28 mouse cellular contexts compared by ENCODE assay signal in the genomic region with DNA sequence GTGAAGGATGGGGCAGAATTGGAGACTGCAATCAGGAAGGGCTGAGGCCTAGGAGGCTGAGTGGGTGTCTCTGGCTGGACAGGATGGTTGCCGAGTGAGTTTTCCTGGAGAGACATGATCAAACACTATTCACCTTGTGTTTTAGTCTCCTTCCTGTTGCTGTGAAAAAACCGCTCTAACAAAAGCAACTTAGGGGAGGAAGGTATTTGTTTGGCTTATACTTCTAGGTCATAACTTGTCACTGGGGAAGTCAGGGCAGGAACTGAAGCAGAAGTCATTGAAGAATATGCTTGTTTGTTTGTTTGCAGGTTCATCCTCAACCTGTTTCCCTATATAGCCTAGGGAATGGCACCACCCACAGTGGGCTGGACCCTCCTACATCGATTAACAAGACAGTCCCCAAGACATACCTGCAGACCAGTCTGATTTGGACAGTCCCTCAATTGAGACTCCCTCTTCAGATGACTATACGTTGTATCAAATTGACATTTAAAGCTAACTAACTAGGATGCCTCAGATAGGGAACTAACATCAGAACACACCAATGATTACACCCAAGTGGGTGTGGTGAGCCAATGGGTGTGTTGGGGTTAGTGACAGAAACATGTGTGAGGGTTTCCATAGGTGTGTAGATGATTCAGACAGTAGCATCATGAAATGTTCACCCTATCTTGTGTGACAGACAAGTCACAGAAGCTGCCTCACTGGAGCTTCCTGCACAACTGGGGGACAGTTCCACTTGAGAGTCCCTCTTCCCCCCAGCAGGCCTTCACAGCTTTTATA. TPM values are rescaled to one million over a fixed set of nuclear protein-coding genes. Genes with fewer than 3 reads are reported as not detected.
A peak's percentile ranks its signal among the peaks of the same experiment; 100 is the strongest.
DNase-seq lines count a peak whose midpoint lies in the region; ATAC-seq and TF ChIP-seq lines count a peak whose summit lies in the region.
"Had no signal": no experiment of that assay in that cellular context is flagged by ENCODE, and none has a peak within 500 bp of the region (broad histone marks: within the 10 kb centered on the region; RNA-seq: fewer than 3 reads in every experiment).

No protein-coding gene starts in this region.

- no peak overlapping the region for H3K4me2 ChIP-seq in liver, embryonic 14.5 days (ENCODE audit: low read depth)
- H3K4me2 ChIP-seq in stomach, postnatal 0 days (replicated peaks; ENCODE audit: low read depth), result no peak overlapping the region
- H3K4me2 ChIP-seq: embryonic facial prominence, embryonic 13.5 days; hindbrain, embryonic 13.5 days; limb, embryonic 13.5 days; lung, embryonic 15.5 days; midbrain, embryonic 12.5 days; neural tube, embryonic 13.5 days had no signal

- 0 out of 2 replicates have a peak, but pooled peaks cover 2% of the 10 kb centered on the region for H3K36me3 ChIP-seq in heart, adult 2 months (ENCODE audit: control insufficient read depth, insufficient read depth, low read length)
- H3K36me3 ChIP-seq in liver, embryonic 14.5 days (replicated peaks; ENCODE audit: control insufficient read depth, insufficient read depth, low read depth), result no peaks in the 10 kb centered on the region
- no peaks in the 10 kb centered on the region for H3K36me3 ChIP-seq in stomach, postnatal 0 days (ENCODE audit: control insufficient read depth, insufficient read depth, low read length)
- H3K36me3 ChIP-seq: embryonic facial prominence, embryonic 13.5 days; hindbrain, embryonic 13.5 days; limb, embryonic 13.5 days; lung, embryonic 15.5 days; midbrain, embryonic 12.5 days; neural tube, embryonic 13.5 days had no signal

- DNase-seq in heart, adult 2 months, result no peak
- DNase-seq in heart, adult 11 months, result no peak
- DNase-seq in liver, embryonic 14.5 days (ENCODE audit: low read depth in 3 of 3, low spot score in 3 of 3), result no peak
- DNase-seq in liver, result no peak
- no peak for DNase-seq in stomach, postnatal 0 days (ENCODE audit: low spot score)
- no peak for DNase-seq in testis, postnatal 10 days (ENCODE audit: low spot score)
- DNase-seq: adrenal gland, postnatal 25 days; cerebellum, adult 8-10 months; cerebellum, postnatal 36 days; embryo, embryonic 11 days; forebrain, postnatal 0 days; gastrocnemius, postnatal 25 days; kidney, postnatal 4 days; retina, postnatal 1 day; thymus, postnatal 25 days had no signal

- no peak for TF ChIP-seq CTCF in heart, adult 2 months (IDR thresholded peaks at IDR 0.05)
- no peak for TF ChIP-seq CTCF in liver, embryonic 14.5 days (IDR thresholded peaks at IDR 0.05; ENCODE audit: low read depth)
- TF ChIP-seq CTCF in stomach, postnatal 0 days (IDR thresholded peaks at IDR 0.05; ENCODE audit: low read depth), result no peak

- no peak for TF ChIP-seq POLR2A in heart, adult 2 months (IDR thresholded peaks at IDR 0.05; ENCODE audit: insufficient read depth, low read depth, low read length)

- no peak overlapping the region for H3K9ac ChIP-seq in heart, adult 2 months (ENCODE audit: low read depth, low read length)
- H3K9ac ChIP-seq in liver, embryonic 14.5 days (replicated peaks), result no peak overlapping the region
- no peak overlapping the region for H3K9ac ChIP-seq in stomach, postnatal 0 days (ENCODE audit: low read length)
- H3K9ac ChIP-seq: embryonic facial prominence, embryonic 13.5 days; forebrain, postnatal 0 days; hindbrain, embryonic 13.5 days; limb, embryonic 13.5 days; lung, embryonic 15.5 days; midbrain, embryonic 12.5 days; neural tube, embryonic 13.5 days had no signal

- WGBS in heart, adult 2 months, result 63% methylated on average over 4 of the region's 4 CpGs
- 69% methylated on average over 4 of the region's 4 CpGs for WGBS in liver, embryonic 14.5 days (ENCODE audit: insufficient replicate concordance)
- WGBS in stomach, postnatal 0 days, result 72% methylated on average over 4 of the region's 4 CpGs

- H3K79me2 ChIP-seq in heart, adult 2 months (replicated peaks; ENCODE audit: control insufficient read depth, insufficient read depth, low read length), result no peaks in the 10 kb centered on the region

- H3K27me3 ChIP-seq in heart, adult 2 months (ENCODE audit: control insufficient read depth, insufficient read depth, low read length), result no peaks in the 10 kb centered on the region
- H3K27me3 ChIP-seq in liver, embryonic 14.5 days (ENCODE audit: control insufficient read depth, insufficient read depth, low read length), result no peaks in the 10 kb centered on the region
- H3K27me3 ChIP-seq in stomach, postnatal 0 days (ENCODE audit: control insufficient read depth, insufficient read depth, low read length), result no peaks in the 10 kb centered on the region
- H3K27me3 ChIP-seq: embryonic facial prominence, embryonic 13.5 days; hindbrain, embryonic 13.5 days; lung, embryonic 15.5 days; midbrain, embryonic 12.5 days; neural tube, embryonic 13.5 days had no signal

- intact Hi-C loops in heart, adult 2 months (cut with DNase I), result loop anchor here (5.0 kb wide), 1 partner anchor 35 kb away; no protein-coding TSS in a partner anchor

- peak overlapping the region; percentile 26; the same call in 1 of the 2 replicates for H3K27ac ChIP-seq in heart, adult 2 months
- no peak overlapping the region for H3K27ac ChIP-seq in liver, embryonic 14.5 days
- H3K27ac ChIP-seq in stomach, postnatal 0 days (replicated peaks), result peak overlapping the region; percentile 0; the same call in 1 of the 2 replicates
- H3K27ac ChIP-seq: embryonic facial prominence, embryonic 13.5 days; hindbrain, embryonic 13.5 days; limb, embryonic 13.5 days; midbrain, embryonic 12.5 days had no signal

- no peak overlapping the region for H3K4me3 ChIP-seq in heart, adult 2 months
- no peak overlapping the region for H3K4me3 ChIP-seq in liver, embryonic 14.5 days (ENCODE audit: insufficient read depth in 1 of 2, low read depth in 2 of 2, low read length in 2 of 2)
- no peak overlapping the region for H3K4me3 ChIP-seq in stomach, postnatal 0 days (ENCODE audit: low read depth, low read length)
- H3K4me3 ChIP-seq: embryonic facial prominence, embryonic 13.5 days; hindbrain, embryonic 13.5 days; limb, embryonic 13.5 days; lung, embryonic 15.5 days; midbrain, embryonic 12.5 days; neural tube, embryonic 13.5 days had no signal

- H3K4me1 ChIP-seq in heart, adult 2 months (ENCODE audit: control insufficient read depth, insufficient read depth, low read length), result peaks cover 26% of the 10 kb centered on the region
- H3K4me1 ChIP-seq in liver, embryonic 14.5 days (replicated peaks; ENCODE audit: control insufficient read depth in 2 of 2, insufficient read depth in 2 of 2, low read length in 1 of 2), result peaks cover 24 to 34% of the 10 kb centered on the region in 2 experiments
- H3K4me1 ChIP-seq in stomach, postnatal 0 days (replicated peaks; ENCODE audit: control insufficient read depth, insufficient read depth), result no peaks in the 10 kb centered on the region

- no peaks in the 10 kb centered on the region for H3K9me3 ChIP-seq in liver, embryonic 14.5 days (ENCODE audit: control insufficient read depth, low read length)
- no peaks in the 10 kb centered on the region for H3K9me3 ChIP-seq in stomach, postnatal 0 days (ENCODE audit: control insufficient read depth, low read length)
- H3K9me3 ChIP-seq: embryonic facial prominence, embryonic 13.5 days; hindbrain, embryonic 13.5 days; limb, embryonic 13.5 days; lung, embryonic 15.5 days; midbrain, embryonic 12.5 days; neural tube, embryonic 13.5 days had no signal

- ATAC-seq in liver, embryonic 14.5 days (ENCODE audit: insufficient read depth), result peak; percentile 42; the same call in 1 of the 2 replicates
- peak; percentile 44; the same call in 1 of the 2 replicates for ATAC-seq in erythroid progenitor cell, adult 5-6 weeks (replicated peaks; ENCODE audit: low FRiP score, poor library complexity, severe bottlenecking)
- no peak for ATAC-seq in stomach, postnatal 0 days (ENCODE audit: low FRiP score, low TSS enrichment)
- ATAC-seq: forebrain, postnatal 0 days had no signal

- TF ChIP-seq EP300 in heart, adult 2 months (IDR thresholded peaks at IDR 0.05; ENCODE audit: insufficient read depth, low read depth, low read length), result no peak
- TF ChIP-seq EP300 in liver, embryonic 14.5 days (IDR thresholded peaks at IDR 0.05; ENCODE audit: low read depth), result no peak
- no peak for TF ChIP-seq EP300 in stomach, postnatal 0 days (optimal IDR thresholded peaks at IDR 0.05)

RNA-seq across cellular contexts. Expression of a gene that starts 25.0 kb away (rescaled TPM):
- total RNA-seq in heart, adult 2 months (2021), result 1 to 10 TPM; 7.0 to 7.2 TPM
- polyA plus RNA-seq in heart, adult 2 months (2012; rRNA removed), result 2.9 and 3.0 TPM in 2 replicates
- polyA plus RNA-seq in liver, embryonic 14.5 days (2012; rRNA removed), result 1.6 and 2.3 TPM in 2 replicates
- polyA plus RNA-seq in liver, embryonic 14.5 days (2014; fragmentation: Nextera tagmentation; extraction: Ambion mirVana), result 6.1 and 6.4 TPM in 2 replicates
- 6.5 and 6.7 TPM in 2 replicates for total RNA-seq in erythroid progenitor cell, adult 5-6 weeks (2015; ENCODE audit: low replicate concordance)
- 3.6 and 9.9 TPM in 2 replicates for total RNA-seq in erythroid progenitor cell, adult 5-6 weeks (2017; ENCODE audit: low replicate concordance)
- 11.1 and 13.2 TPM in 2 replicates for polyA plus RNA-seq in stomach, postnatal 0 days (2015; fragmentation: Nextera tagmentation; extraction: Ambion mirVana)

RNA-seq across cellular contexts. Expression of a gene that starts 47.0 kb away (rescaled TPM):
- total RNA-seq in heart, adult 2 months (2021), result not detected
- polyA plus RNA-seq in heart, adult 2 months (2012; rRNA removed), result 0.39 TPM in 1 of 2 replicates, not detected in the other
- 10.1 and 16.8 TPM in 2 replicates for polyA plus RNA-seq in liver, embryonic 14.5 days (2012; rRNA removed)
- polyA plus RNA-seq in liver, embryonic 14.5 days (2014; fragmentation: Nextera tagmentation; extraction: Ambion mirVana), result 27.4 and 27.6 TPM in 2 replicates
- not detected in 2 replicates for total RNA-seq in erythroid progenitor cell, adult 5-6 weeks (2015; ENCODE audit: low replicate concordance)
- not detected in 2 replicates for total RNA-seq in erythroid progenitor cell, adult 5-6 weeks (2017; ENCODE audit: low replicate concordance)
- polyA plus RNA-seq in stomach, postnatal 0 days (2015; fragmentation: Nextera tagmentation; extraction: Ambion mirVana), result 8.3 and 10.5 TPM in 2 replicates
- total RNA-seq: adrenal gland, postnatal 25 days; forebrain, postnatal 0 days; gastrocnemius, postnatal 25 days; heart, adult 8-10 months; heart, postnatal 25 days; left cerebral cortex, postnatal 14 days had no signal
- polyA plus RNA-seq: embryonic facial prominence, embryonic 13.5 days; heart, embryonic 14.5 days; kidney, embryonic 14.5 days; limb, embryonic 13.5 days; spleen, adult 2 months had no signal
